Mouse (Mus musculus) embryonic facial prominence, embryonic 10.5 days (tissue): ENCODE measurements around the gene Basp1. TPM values are rescaled to one million over a fixed set of nuclear protein-coding genes. Genes with fewer than 3 reads are reported as not detected.
A peak's percentile ranks its signal among the peaks of the same experiment; 100 is the strongest.

Experiments
- DNase-seq: peaks from one replicate; pipeline ENCODE4 v3.0.0-alpha.2; 2017; ENCODE audit warnings: low spot score
- H3K27ac ChIP-seq: fragments of 300-500 bp; sonication (generic); replicated peaks from 2 replicates; pipeline ENCODE4 v1.5.1; 2016; ENCODE audit warnings: mild to moderate bottlenecking
- H3K27me3 ChIP-seq: fragments of 300-500 bp; sonication (generic); replicated peaks from 2 replicates; pipeline ENCODE4 v1.6.1; 2016; ENCODE audit warnings: low read depth, mild to moderate bottlenecking; ENCODE audit not compliant: poor library complexity, severe bottlenecking
- H3K36me3 ChIP-seq: fragments of 300-500 bp; sonication (generic); replicated peaks from 2 replicates; pipeline ENCODE4 v1.6.1; 2016; ENCODE audit warnings: mild to moderate bottlenecking, moderate library complexity
- H3K4me1 ChIP-seq: fragments of 300-500 bp; sonication (generic); 2 replicates; pipeline ENCODE4 v1.6.1; 2016
- H3K4me3 ChIP-seq: fragments of 300-500 bp; sonication (generic); 2 replicates; pipeline ENCODE4 v1.5.1; 2016; ENCODE audit warnings: mild to moderate bottlenecking, moderate library complexity
- H3K9me3 ChIP-seq: fragments of 300-500 bp; sonication (generic); 2 replicates; pipeline ENCODE4 v1.6.1; 2016; ENCODE audit warnings: mild to moderate bottlenecking
- WGBS: fragments of 180-500 bp; shearing (Covaris S2); methylation state at CpG from one replicate; pipeline ENCODE4 v1.1.7; 2016; 5-methylcytosine and 5-hydroxymethylcytosine counted together
- polyA plus RNA-seq: library from polyadenylated mRNA; unstranded; fragments of >200 nt; fragmentation: Nextera tagmentation; extraction: Ambion mirVana; gene quantifications from 2 replicates; pipeline ENCODE4 v1.2.1, GENCODE M21; 2016

The Basp1 gene
- polyA plus RNA-seq, 1 experiment from 2014 or later: 48.4 TPM

- peaks cover 48% of the 10 kb centered on the region for H3K4me1 ChIP-seq
- no peaks in the 10 kb centered on the region for H3K9me3 ChIP-seq
- peaks cover 16% of the 10 kb centered on the region for H3K27me3 ChIP-seq
- H3K27ac ChIP-seq: no peak overlapping the region
- 84% methylated on average over 8 of the region's 8 CpGs for WGBS
- no peak overlapping the region for H3K4me3 ChIP-seq
- no peak for DNase-seq
- no peaks in the 10 kb centered on the region for H3K36me3 ChIP-seq
Observed at GRCm38 (mm10) chr15:25443140-25443790, 29.7 kb upstream of the Basp1 start.

GRCm38 (mm10) chr15:25441868-25442185 is 28.3 kb upstream of the Basp1 start:
- Histone ChIP-seq H3K27ac (peak overlapping the region; percentile 48; the same call in 1 of the 2 replicates), H3K27me3 (peaks cover 12% of the 10 kb centered on the region), H3K36me3 (no peaks in the 10 kb centered on the region), H3K9me3 (no peaks in the 10 kb centered on the region), H3K4me3 (no peak overlapping the region), H3K4me1 (peaks cover 50% of the 10 kb centered on the region)
- DNase-seq: peak; percentile 42
- 39% methylated on average over 9 of the region's 9 CpGs for WGBS

GRCm38 (mm10) chr15:25440991-25441867 is 27.7 kb upstream of the Basp1 start:
- H3K27me3 ChIP-seq: peaks cover 12% of the 10 kb centered on the region
- no peaks in the 10 kb centered on the region for H3K9me3 ChIP-seq
- H3K4me1 ChIP-seq: peaks cover 44% of the 10 kb centered on the region
- WGBS: 9% methylated on average over 24 of the region's 24 CpGs
- peak; percentile 81 for DNase-seq
- peak overlapping the region; percentile 48 for H3K27ac ChIP-seq
- H3K4me3 ChIP-seq: peak overlapping the region; percentile 44
- H3K36me3 ChIP-seq: no peaks in the 10 kb centered on the region

GRCm38 (mm10) chr15:25440317-25440716 is 26.8 kb upstream of the Basp1 start:
- Histone ChIP-seq H3K27ac (no peak overlapping the region), H3K9me3 (no peaks in the 10 kb centered on the region), H3K27me3 (peaks cover 9% of the 10 kb centered on the region), H3K4me1 (peaks cover 35% of the 10 kb centered on the region), H3K36me3 (no peaks in the 10 kb centered on the region), H3K4me3 (no peak overlapping the region)
- 86% methylated on average over 8 of the region's 8 CpGs for WGBS
- DNase-seq: no peak

GRCm38 (mm10) chr15:25432341-25432740 is 18.8 kb upstream of the Basp1 start:
- Histone ChIP-seq H3K4me3 (no peak overlapping the region), H3K36me3 (no peaks in the 10 kb centered on the region), H3K4me1 (peaks cover 18% of the 10 kb centered on the region), H3K27ac (no peak overlapping the region), H3K27me3 (no peaks in the 10 kb centered on the region), H3K9me3 (no peaks in the 10 kb centered on the region)
- 55% methylated on average over 1 of the region's 1 CpGs for WGBS
- DNase-seq: no peak

- no peaks in the 10 kb centered on the region for H3K27me3 ChIP-seq
- H3K27ac ChIP-seq: no peak overlapping the region
- peaks cover 18% of the 10 kb centered on the region for H3K4me1 ChIP-seq
- H3K36me3 ChIP-seq: no peaks in the 10 kb centered on the region
- no peak overlapping the region for H3K4me3 ChIP-seq
- H3K9me3 ChIP-seq: no peaks in the 10 kb centered on the region
- 82% methylated on average over 3 of the region's 3 CpGs for WGBS
- no peak for DNase-seq
Observed at GRCm38 (mm10) chr15:25430167-25430566, 16.6 kb upstream of the Basp1 start.

GRCm38 (mm10) chr15:25429007-25429406 is 15.4 kb upstream of the Basp1 start:
- Histone ChIP-seq H3K9me3 (no peaks in the 10 kb centered on the region), H3K4me3 (no peak overlapping the region), H3K36me3 (no peaks in the 10 kb centered on the region), H3K27ac (no peak overlapping the region), H3K27me3 (no peaks in the 10 kb centered on the region), H3K4me1 (peaks cover 16% of the 10 kb centered on the region)
- DNase-seq: no peak
- 74% methylated on average over 7 of the region's 7 CpGs for WGBS

GRCm38 (mm10) chr15:25428551-25428950 is 15.0 kb upstream of the Basp1 start:
- Histone ChIP-seq H3K36me3 (no peaks in the 10 kb centered on the region), H3K27me3 (no peaks in the 10 kb centered on the region), H3K27ac (no peak overlapping the region), H3K4me3 (no peak overlapping the region), H3K9me3 (no peaks in the 10 kb centered on the region), H3K4me1 (peaks cover 11% of the 10 kb centered on the region)
- WGBS: 54% methylated on average over 7 of the region's 7 CpGs
- DNase-seq: no peak

GRCm38 (mm10) chr15:25420266-25420665 is 6.7 kb upstream of the Basp1 start:
- H3K9me3 ChIP-seq: no peaks in the 10 kb centered on the region
- WGBS: 93% methylated on average over 9 of the region's 9 CpGs
- no peak for DNase-seq

GRCm38 (mm10) chr15:25416367-25416766 is 2.8 kb upstream of the Basp1 start:
- WGBS: 71% methylated on average over 6 of the region's 6 CpGs
- H3K4me3 ChIP-seq: peak overlapping the region; percentile 8; the same call in 1 of the 2 replicates
- H3K27ac ChIP-seq: no peak overlapping the region
- no peaks in the 10 kb centered on the region for H3K36me3 ChIP-seq
- H3K4me1 ChIP-seq: peaks cover 36% of the 10 kb centered on the region
- H3K27me3 ChIP-seq: no peaks in the 10 kb centered on the region; the same call in 1 of the 2 replicates
- no peak for DNase-seq
- H3K9me3 ChIP-seq: no peaks in the 10 kb centered on the region

More at GRCm38 (mm10) chr15:25420266-25420665, 6.7 kb upstream of the Basp1 start:
- H3K27ac ChIP-seq: no peak overlapping the region
- H3K4me1 ChIP-seq: peaks cover 23% of the 10 kb centered on the region
- no peaks in the 10 kb centered on the region for H3K36me3 ChIP-seq
- no peaks in the 10 kb centered on the region; the same call in 1 of the 2 replicates for H3K27me3 ChIP-seq
- H3K4me3 ChIP-seq: no peak overlapping the region

GRCm38 (mm10) chr15:25415958-25416357 is 2.4 kb upstream of the Basp1 start:
- WGBS: 68% methylated on average over 4 of the region's 4 CpGs
- Histone ChIP-seq H3K4me1 (peaks cover 40% of the 10 kb centered on the region), H3K27ac (no peak overlapping the region)

GRCm38 (mm10) chr15:25414747-25415119 is 1.2 kb upstream of the Basp1 start:
- Histone ChIP-seq H3K27me3 (no peaks in the 10 kb centered on the region; the same call in 1 of the 2 replicates), H3K4me1 (peaks cover 45% of the 10 kb centered on the region), H3K27ac (peak overlapping the region; percentile 95), H3K36me3 (peaks cover 2% of the 10 kb centered on the region), H3K4me3 (peak overlapping the region; percentile 98), H3K9me3 (no peaks in the 10 kb centered on the region)
- under 1% methylated on average over 14 of the region's 14 CpGs for WGBS
- DNase-seq: peak; percentile 90

More at GRCm38 (mm10) chr15:25415958-25416357, 2.4 kb upstream of the Basp1 start:
- no peaks in the 10 kb centered on the region for H3K9me3 ChIP-seq
- DNase-seq: no peak
- H3K4me3 ChIP-seq: peak overlapping the region; percentile 8; the same call in 1 of the 2 replicates
- H3K36me3 ChIP-seq: no peaks in the 10 kb centered on the region
- H3K27me3 ChIP-seq: no peaks in the 10 kb centered on the region; the same call in 1 of the 2 replicates
